Mouse (Mus musculus) cortical plate, adult 2 months (tissue): ENCODE data around the gene Xirp2. TPM values are rescaled to one million over a fixed set of nuclear protein-coding genes. Genes with fewer than 3 reads are reported as not detected.

Experiments
- H3K27ac ChIP-seq: fragments of 200-500 bp; 2 replicates; pipeline ENCODE4 v1.5.1; 2012; ENCODE audit warnings: low read length, control low read depth, inconsistent platforms; ENCODE audit not compliant: insufficient read depth
- H3K4me1 ChIP-seq: fragments of 200-500 bp; 2 replicates; pipeline ENCODE4 v1.6.1; 2011; ENCODE audit warnings: low read length; ENCODE audit not compliant: control insufficient read depth, insufficient read depth
- H3K4me3 ChIP-seq: fragments of 200-500 bp; 2 replicates; pipeline ENCODE4 v1.5.1; 2011; ENCODE audit warnings: mild to moderate bottlenecking, low read length, control low read depth; ENCODE audit not compliant: insufficient read depth
- CTCF ChIP-seq: fragments of 200-500 bp; IDR thresholded peaks from 2 replicates; pipeline ENCODE4 v1.5.1; 2011; ENCODE audit warnings: mild to moderate bottlenecking, control low read depth, low read length; ENCODE audit not compliant: insufficient read depth; ENCODE audit errors: extremely low read depth
- POLR2A ChIP-seq: fragments of 200-500 bp; IDR thresholded peaks from 2 replicates; pipeline ENCODE4 v1.6.1; 2011; ENCODE audit warnings: mild to moderate bottlenecking, low read length, control low read depth; ENCODE audit not compliant: insufficient read depth; ENCODE audit errors: extremely low read depth
- polyA plus RNA-seq: library from polyadenylated mRNA; depleted of rRNA; stranded (reverse); fragments of >200 nt; gene quantifications from 2 replicates; pipeline ENCODE4 v1.2.3, GENCODE M21; 2012

Xirp2 gene
- polyA plus RNA-seq, 1 experiment = 0.02 TPM

GRCm38 (mm10) chr2:67477753-67478152 lies 32.0 kb downstream of the Xirp2 start:
- TF ChIP-seq POLR2A = no peak
- no peak; the same call in 1 of the 2 replicates for TF ChIP-seq CTCF

GRCm38 (mm10) chr2:67481051-67481450 lies 35.2 kb downstream of the Xirp2 start:
- no peak overlapping the region for H3K4me3 ChIP-seq
- H3K27ac ChIP-seq = no peak overlapping the region
- H3K4me1 ChIP-seq = no peaks in the 10 kb centered on the region
- TF ChIP-seq POLR2A = no peak
- TF ChIP-seq CTCF = no peak

More at GRCm38 (mm10) chr2:67477753-67478152, 32.0 kb downstream of the Xirp2 start:
- Histone ChIP-seq H3K27ac (no peak overlapping the region), H3K4me1 (no peaks in the 10 kb centered on the region), H3K4me3 (no peak overlapping the region)

- no peak overlapping the region for H3K4me3 ChIP-seq
- no peaks in the 10 kb centered on the region for H3K4me1 ChIP-seq
- no peak overlapping the region for H3K27ac ChIP-seq
- no peak for TF ChIP-seq POLR2A
- no peak for TF ChIP-seq CTCF
Measured at GRCm38 (mm10) chr2:67486721-67487120, 40.9 kb downstream of the Xirp2 start.

GRCm38 (mm10) chr2:67487162-67487561 lies 41.4 kb downstream of the Xirp2 start:
- TF ChIP-seq CTCF (no peak), POLR2A (no peak)
- no peaks in the 10 kb centered on the region for H3K4me1 ChIP-seq
- no peak overlapping the region for H3K4me3 ChIP-seq
- 0 out of 2 replicates have a peak overlapping the region, but pooled peaks have one; percentile 3 for H3K27ac ChIP-seq

GRCm38 (mm10) chr2:67488465-67489127 lies 42.8 kb downstream of the Xirp2 start:
- Histone ChIP-seq H3K4me1 (no peaks in the 10 kb centered on the region), H3K4me3 (no peak overlapping the region), H3K27ac (no peak overlapping the region)
- TF ChIP-seq POLR2A = no peak
- TF ChIP-seq CTCF = no peak

GRCm38 (mm10) chr2:67489128-67489492 lies 43.3 kb downstream of the Xirp2 start:
- Histone ChIP-seq H3K27ac (no peak overlapping the region), H3K4me3 (no peak overlapping the region), H3K4me1 (no peaks in the 10 kb centered on the region)
- TF ChIP-seq CTCF = no peak
- no peak for TF ChIP-seq POLR2A

GRCm38 (mm10) chr2:67505457-67505856 lies 59.7 kb downstream of the Xirp2 start:
- TF ChIP-seq CTCF (no peak), POLR2A (no peak)
- H3K27ac ChIP-seq = no peak overlapping the region

GRCm38 (mm10) chr2:67516405-67516804 lies 70.6 kb downstream of the Xirp2 start:
- H3K4me1 ChIP-seq = no peaks in the 10 kb centered on the region
- TF ChIP-seq POLR2A = no peak
- H3K27ac ChIP-seq = no peak overlapping the region
- H3K4me3 ChIP-seq = peak overlapping the region; percentile 59

More at GRCm38 (mm10) chr2:67505457-67505856, 59.7 kb downstream of the Xirp2 start:
- H3K4me1 ChIP-seq = peaks cover 2% of the 10 kb centered on the region; the same call in 1 of the 2 replicates
- H3K4me3 ChIP-seq = no peak overlapping the region

GRCm38 (mm10) chr2:67535347-67535746 lies 89.5 kb downstream of the Xirp2 start:
- H3K4me3 ChIP-seq = no peak overlapping the region
- no peaks in the 10 kb centered on the region for H3K4me1 ChIP-seq
- no peak overlapping the region for H3K27ac ChIP-seq
- TF ChIP-seq POLR2A = no peak
- peak; percentile 59 for TF ChIP-seq CTCF

GRCm38 (mm10) chr2:67539426-67539825 lies 93.6 kb downstream of the Xirp2 start:
- peaks cover 2% of the 10 kb centered on the region; the same call in 1 of the 2 replicates for H3K4me1 ChIP-seq
- TF ChIP-seq POLR2A (no peak), CTCF (no peak)
- no peak overlapping the region for H3K27ac ChIP-seq
- H3K4me3 ChIP-seq = no peak overlapping the region
